Mouse (Mus musculus): ENCODE data around the gene Btbd16.

Gene Btbd16

DNA sequence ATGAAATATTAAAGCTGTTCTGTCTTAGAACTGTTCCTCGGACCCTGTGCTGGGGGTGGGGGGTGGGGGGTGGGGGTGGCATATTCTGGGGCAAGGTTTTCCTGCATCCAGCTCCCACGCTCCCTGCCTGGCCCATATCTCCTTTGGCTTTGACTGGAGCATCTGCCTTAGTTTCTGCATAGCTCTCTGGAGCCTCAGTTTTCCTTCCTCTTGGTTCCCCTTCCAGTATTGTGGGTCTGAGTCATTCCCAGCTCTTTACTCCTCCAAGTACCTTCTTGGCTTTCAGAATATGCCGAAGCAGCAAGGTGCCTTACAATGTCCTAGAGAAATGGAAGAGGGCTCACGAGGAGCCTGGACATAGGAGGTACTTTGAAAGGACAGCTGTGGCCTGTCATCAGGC is 36.4 kb downstream of the Btbd16 start:
- DNase-seq (ENCODE audit: extremely low read depth, insufficient read length, low spot score) = no peak

- no peak for DNase-seq (ENCODE audit: extremely low read depth, insufficient read length, low spot score)
Observed at GRCm38 (mm10) chr7:130812407-130812806, 38.5 kb downstream of the Btbd16 start.

DNA sequence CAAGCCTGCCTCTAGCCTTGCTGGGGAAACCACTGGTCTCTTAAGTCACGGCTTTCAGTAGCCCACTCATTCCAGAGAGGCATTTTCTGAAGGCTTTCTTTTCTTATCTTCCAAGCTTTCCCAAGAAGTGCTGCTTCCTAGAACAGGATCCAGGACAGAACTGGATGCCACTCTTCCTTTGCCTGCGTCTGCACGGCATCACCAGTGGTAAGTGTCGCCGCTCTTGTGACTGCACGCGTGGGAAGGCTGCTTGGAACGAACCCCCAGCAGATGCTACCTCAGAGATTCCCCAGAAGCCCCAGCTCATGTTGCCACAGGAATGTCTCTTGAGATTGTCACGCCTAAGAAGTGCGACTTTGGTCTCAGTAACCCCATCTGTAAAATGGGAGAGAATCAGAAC is 41.7 kb downstream of the Btbd16 start:
- DNase-seq (ENCODE audit: extremely low read depth, insufficient read length, low spot score) = no peak

- no peak for DNase-seq (ENCODE audit: extremely low read depth, insufficient read length, low spot score)
Observed at GRCm38 (mm10) chr7:130816243-130816642, 42.4 kb downstream of the Btbd16 start.

GRCm38 (mm10) chr7:130818813-130819212 is 44.9 kb downstream of the Btbd16 start:
- DNase-seq (ENCODE audit: extremely low read depth, insufficient read length, low spot score) = no peak

- no peak for DNase-seq (ENCODE audit: extremely low read depth, insufficient read length, low spot score)
Observed at GRCm38 (mm10) chr7:130819624-130820023, 45.8 kb downstream of the Btbd16 start.

GRCm38 (mm10) chr7:130823992-130824391 is 50.1 kb downstream of the Btbd16 start:
- DNase-seq (ENCODE audit: extremely low read depth, insufficient read length, low spot score) = no peak

DNA sequence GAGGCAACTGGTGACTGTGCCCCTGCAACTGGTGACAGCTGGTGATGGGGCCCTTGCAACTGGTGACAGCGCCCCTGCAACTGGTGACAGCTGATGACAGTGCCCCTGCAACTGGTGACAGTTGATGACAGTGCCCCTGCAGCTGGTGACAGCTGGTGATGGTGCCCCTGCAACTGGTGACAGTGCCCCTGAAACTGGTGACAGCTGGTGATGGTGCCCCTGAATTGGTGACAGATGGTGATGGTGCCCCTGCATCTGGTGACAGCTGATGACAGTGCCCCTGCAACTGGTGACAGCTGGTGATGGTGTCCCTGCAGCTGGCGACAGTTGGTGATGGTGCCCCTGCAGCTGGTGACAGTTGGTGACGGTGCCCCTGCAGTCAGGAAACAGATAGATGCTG is 52.5 kb downstream of the Btbd16 start:
- no peak for DNase-seq (ENCODE audit: extremely low read depth, insufficient read length, low spot score)

DNA sequence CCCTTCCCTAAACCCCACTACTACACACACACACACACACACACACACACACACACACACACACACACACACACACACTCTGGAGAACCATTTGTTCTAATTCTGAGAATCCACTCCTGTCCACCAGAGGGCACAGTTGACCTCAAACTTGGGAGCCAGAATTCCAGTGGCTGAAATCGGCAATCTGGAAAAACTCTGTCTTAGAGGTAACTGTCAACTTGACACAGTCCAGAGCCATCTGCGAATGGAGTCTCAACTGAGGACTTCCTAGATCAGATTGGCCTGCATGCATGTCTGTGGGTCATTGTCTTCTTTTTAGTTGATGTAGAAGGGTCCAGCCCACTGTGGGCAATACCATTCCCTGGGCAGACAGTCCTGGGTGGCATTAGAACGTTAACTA is 53.6 kb downstream of the Btbd16 start:
- DNase-seq (ENCODE audit: extremely low read depth, insufficient read length, low spot score) = no peak

DNA sequence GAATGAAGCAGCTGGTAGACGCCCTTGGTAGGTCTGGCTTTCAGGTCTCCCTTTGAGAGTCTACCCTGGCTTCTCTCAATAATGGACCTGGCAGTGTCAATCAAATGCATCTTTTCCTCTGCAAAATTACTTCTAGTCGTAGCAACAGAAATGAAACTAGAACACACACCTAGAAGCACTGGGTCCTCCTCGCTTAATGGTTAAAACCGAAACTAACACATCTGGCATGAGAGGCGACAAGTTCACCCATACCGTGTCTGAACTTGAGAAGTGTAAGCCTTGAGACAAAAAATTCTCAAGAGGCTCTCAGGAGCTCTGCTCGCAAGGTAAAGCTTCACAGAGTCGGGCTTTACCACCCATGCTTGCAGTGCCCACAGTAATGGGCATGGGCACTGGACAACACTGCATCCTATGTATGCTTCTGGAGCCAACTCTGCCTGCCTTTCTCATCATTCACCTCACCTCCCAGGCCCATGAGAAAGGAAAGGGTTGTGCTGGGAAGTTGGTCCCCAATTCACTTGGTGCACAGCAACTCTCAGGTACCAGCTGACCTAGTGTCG is 54.1 kb downstream of the Btbd16 start:
- no peak for DNase-seq (ENCODE audit: extremely low read depth, insufficient read length, low spot score)

DNA sequence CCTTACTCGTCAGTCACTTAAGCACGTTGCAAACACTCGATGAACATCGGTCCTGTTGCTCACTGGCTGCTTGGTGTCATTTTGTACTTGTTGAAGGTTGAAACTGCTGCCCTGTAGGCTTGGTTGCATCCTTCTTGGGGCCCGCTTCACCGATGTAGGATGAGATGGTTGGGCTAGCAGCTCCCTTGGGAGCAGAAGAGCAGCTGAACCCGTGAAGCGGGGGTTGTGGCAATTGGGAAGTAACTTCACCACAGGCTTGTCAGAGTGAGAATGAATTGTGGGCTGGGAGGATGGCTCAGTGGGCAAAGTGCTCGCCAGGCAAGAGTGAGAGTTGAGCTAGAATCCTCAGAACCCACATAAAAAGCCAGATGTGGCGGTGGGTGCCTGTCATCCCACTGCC is 54.6 kb downstream of the Btbd16 start:
- no peak for DNase-seq (ENCODE audit: extremely low read depth, insufficient read length, low spot score)

DNA sequence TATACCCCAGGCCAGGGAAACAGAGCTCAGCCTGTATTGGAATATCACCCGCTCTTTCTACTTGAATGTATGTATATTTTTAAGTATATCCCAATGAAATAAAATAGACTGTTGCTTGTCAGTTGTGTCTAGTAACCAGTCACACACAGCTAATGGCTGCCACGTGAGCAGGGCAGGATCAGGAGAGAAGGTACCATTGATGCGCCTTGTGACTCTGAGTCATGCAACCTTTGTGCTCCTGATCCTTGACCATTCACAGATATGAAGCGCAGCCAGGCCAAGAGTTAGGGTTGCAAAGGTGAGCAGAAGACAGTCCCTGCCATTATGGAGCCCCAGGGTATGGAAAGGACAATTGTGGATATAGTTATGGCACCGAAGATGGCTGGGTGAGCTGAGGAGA is 57.7 kb downstream of the Btbd16 start:
- no peak for DNase-seq (ENCODE audit: extremely low read depth, insufficient read length, low spot score)

- peak; percentile 92 for DNase-seq (ENCODE audit: extremely low read depth, insufficient read length, low spot score)
Observed at GRCm38 (mm10) chr7:130834299-130834698, 60.4 kb downstream of the Btbd16 start.

DNA sequence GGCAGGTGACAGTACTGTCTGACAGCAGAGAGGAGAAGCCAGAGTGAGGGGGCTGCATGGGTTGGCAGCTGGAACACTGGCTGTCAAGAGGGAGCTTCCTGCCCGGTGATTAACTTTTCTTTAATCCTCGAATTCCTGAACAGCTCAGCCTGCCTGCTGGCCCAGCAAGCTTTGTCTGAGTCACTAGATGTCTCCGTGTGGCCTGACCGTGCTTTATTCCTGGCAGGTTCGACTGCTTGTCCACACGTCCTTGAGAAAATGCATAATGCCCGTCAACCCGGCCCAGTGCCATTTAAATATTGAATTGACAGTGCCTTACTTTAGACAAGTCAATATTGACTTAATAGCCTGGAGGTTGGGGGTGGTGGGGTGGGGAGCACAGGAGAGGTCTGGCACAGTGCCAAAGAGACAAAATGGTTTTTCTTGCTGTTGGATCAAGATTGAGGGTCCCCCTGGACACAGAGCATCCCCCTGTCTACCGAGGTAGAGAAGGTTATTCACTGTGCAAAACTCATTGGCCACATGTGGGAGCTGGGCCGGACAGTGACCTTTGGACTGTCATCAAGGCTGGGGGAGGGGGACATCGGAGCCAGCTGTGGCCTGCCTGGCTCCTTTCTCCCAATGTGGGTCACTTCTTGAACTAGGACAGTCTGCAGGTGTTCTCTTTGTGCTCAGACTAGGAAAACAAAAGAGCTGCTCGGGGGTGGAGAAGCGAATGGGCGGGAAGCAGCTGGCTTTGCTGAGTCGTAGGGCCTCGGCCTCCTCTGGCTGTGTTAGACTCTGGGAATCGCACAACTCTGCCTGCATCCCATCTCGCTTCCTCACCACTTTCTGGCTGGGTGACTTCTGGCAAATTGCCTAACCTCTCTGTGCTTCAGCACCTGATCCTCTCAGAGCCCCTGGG is 61.3 kb downstream of the Btbd16 start:
- peak; percentile 63 for DNase-seq (ENCODE audit: extremely low read depth, insufficient read length, low spot score)

DNA sequence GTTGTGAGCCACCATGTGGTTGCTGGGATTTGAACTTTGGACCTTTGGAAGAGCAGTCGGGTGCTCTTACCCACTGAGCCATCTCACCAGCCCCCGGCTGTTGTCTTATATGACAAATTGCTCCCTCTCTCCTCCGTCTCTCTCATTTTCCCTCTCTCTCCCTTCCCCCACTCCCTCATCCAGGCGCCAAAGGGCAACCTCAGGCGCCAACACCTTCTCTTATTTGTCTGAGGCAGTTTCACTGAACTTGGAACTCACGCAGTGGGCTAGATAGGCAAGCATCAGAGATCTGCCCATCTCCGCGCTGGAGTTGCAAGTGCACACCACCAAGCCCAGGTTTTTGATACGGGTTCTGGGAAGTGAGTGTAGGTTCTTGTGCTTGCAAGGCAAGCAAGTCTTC is 62.2 kb downstream of the Btbd16 start:
- DNase-seq (ENCODE audit: extremely low read depth, insufficient read length, low spot score) = no peak

DNA sequence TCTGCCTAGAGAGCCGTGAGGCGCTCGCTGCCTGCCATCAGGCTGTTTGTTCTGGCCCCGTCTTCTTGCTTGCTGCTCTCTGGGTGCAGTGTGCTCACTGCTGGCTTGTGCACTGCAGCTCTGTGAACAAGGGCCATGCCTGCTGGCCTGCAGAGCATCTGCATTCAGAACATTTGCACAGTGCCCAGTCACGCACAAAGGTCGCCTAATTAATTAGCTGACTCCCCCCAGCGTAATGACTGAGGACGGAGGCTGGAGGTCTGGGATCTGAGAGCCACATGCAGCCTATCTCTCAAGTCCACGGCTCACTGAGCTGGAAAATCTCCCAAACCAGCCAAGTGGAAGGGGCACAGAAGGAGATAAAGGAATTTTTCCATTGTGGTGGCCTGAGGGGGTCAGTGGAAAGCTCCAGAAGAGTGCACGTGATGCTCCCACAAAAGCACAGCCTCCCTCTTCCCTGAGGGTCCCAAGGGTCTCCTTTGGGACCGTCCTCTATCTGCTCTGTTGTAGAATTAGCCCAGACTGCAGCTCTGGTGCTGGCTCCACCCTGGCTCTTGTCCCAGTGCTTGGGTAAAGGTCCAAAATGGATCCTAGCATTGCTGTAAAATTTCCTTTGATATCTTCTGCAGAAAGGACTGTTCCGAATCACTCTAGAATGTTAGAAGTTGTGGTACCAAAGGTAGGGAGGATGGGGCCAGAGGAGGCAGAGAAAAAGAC is 64.2 kb downstream of the Btbd16 start:
- DNase-seq (ENCODE audit: extremely low read depth, insufficient read length, low spot score) = no peak

GRCm38 (mm10) chr7:130838658-130839025 is 64.8 kb downstream of the Btbd16 start:
- DNase-seq (ENCODE audit: extremely low read depth, insufficient read length, low spot score) = no peak

- DNase-seq (ENCODE audit: extremely low read depth, insufficient read length, low spot score) = no peak
Observed at GRCm38 (mm10) chr7:130839380-130840100, 65.7 kb downstream of the Btbd16 start.

GRCm38 (mm10) chr7:130847164-130847718 is 73.4 kb downstream of the Btbd16 start:
- no peak for DNase-seq (ENCODE audit: extremely low read depth, insufficient read length, low spot score)

GRCm38 (mm10) chr7:130854684-130855292 is 80.9 kb downstream of the Btbd16 start:
- no peak for DNase-seq (ENCODE audit: extremely low read depth, insufficient read length, low spot score)

Measured in 3134 (cell line).